Mouse (Mus musculus): ENCODE measurements around the gene Rho. TPM values are rescaled to one million over a fixed set of nuclear protein-coding genes. Genes with fewer than 3 reads are reported as not detected.

Gene Rho
- polyA plus RNA-seq, 1 experiment from 2014 or later, result 0.38 TPM

DNA sequence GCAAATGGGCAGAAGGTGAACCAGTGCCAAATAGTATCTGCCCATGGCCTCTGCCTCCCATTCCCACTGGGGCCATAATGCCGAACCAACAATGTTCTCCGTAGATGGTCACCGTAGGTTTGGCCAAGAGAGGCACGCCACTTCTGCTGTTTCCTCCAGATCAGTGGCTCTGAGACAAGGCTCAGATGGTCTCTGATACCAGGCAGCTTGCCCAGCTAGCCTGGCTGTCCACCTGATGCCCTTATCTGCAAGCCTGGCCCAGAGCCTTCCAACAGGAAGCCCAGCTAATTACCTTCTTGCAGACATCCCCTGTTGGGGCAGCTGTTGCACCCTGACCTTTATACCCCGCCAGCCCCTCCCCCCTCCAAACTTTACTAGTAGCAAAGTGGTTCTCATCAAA, 36.5 kb downstream of the Rho start:
- no peak overlapping the region for H3K4me3 ChIP-seq (replicated peaks)
- ATAC-seq (ENCODE audit: insufficient number of reproducible peaks, insufficient read depth, low FRiP score, low TSS enrichment, low read depth), result no peak
- H3K9me3 ChIP-seq, result no peaks in the 10 kb centered on the region
- H3K9ac ChIP-seq (replicated peaks), result no peak overlapping the region
- H3K36me3 ChIP-seq, result peaks cover 5% of the 10 kb centered on the region; the same call in 1 of the 2 replicates
- WGBS, result 68% methylated on average over 5 of the region's 5 CpGs
- H3K4me1 ChIP-seq (replicated peaks), result peaks cover 42% of the 10 kb centered on the region
- H3K4me2 ChIP-seq, result no peak overlapping the region
- H3K27me3 ChIP-seq, result 0 out of 2 replicates have a peak, but pooled peaks cover 10% of the 10 kb centered on the region
- no peak overlapping the region for H3K27ac ChIP-seq

GRCm38 (mm10) chr6:115968700-115969099, 37.2 kb downstream of the Rho start:
- H3K4me3 ChIP-seq (replicated peaks), result no peak overlapping the region
- no peak for ATAC-seq (ENCODE audit: insufficient number of reproducible peaks, insufficient read depth, low FRiP score, low TSS enrichment, low read depth)
- H3K27me3 ChIP-seq, result 0 out of 2 replicates have a peak, but pooled peaks cover 4% of the 10 kb centered on the region
- no peak overlapping the region for H3K4me2 ChIP-seq
- H3K27ac ChIP-seq, result no peak overlapping the region
- H3K36me3 ChIP-seq, result peaks cover 5% of the 10 kb centered on the region; the same call in 1 of the 2 replicates
- no peak overlapping the region for H3K9ac ChIP-seq (replicated peaks)
- 82% methylated on average over 6 of the region's 6 CpGs for WGBS
- H3K4me1 ChIP-seq (replicated peaks), result peaks cover 42% of the 10 kb centered on the region
- H3K9me3 ChIP-seq, result no peaks in the 10 kb centered on the region

- peaks cover 5% of the 10 kb centered on the region; the same call in 1 of the 2 replicates for H3K36me3 ChIP-seq
- WGBS, result 60% methylated on average over 9 of the region's 9 CpGs
- H3K4me1 ChIP-seq (replicated peaks), result peaks cover 44% of the 10 kb centered on the region
- no peak for ATAC-seq (ENCODE audit: insufficient number of reproducible peaks, insufficient read depth, low FRiP score, low TSS enrichment, low read depth)
- no peak overlapping the region for H3K9ac ChIP-seq (replicated peaks)
- no peak overlapping the region for H3K27ac ChIP-seq
- H3K9me3 ChIP-seq, result no peaks in the 10 kb centered on the region
- no peak overlapping the region for H3K4me2 ChIP-seq
- peaks cover 4% of the 10 kb centered on the region; the same call in 1 of the 2 replicates for H3K27me3 ChIP-seq
- no peak overlapping the region for H3K4me3 ChIP-seq (replicated peaks)
These were observed 37.6 kb downstream of the Rho start for GRCm38 (mm10) chr6:115969103-115969502.

DNA sequence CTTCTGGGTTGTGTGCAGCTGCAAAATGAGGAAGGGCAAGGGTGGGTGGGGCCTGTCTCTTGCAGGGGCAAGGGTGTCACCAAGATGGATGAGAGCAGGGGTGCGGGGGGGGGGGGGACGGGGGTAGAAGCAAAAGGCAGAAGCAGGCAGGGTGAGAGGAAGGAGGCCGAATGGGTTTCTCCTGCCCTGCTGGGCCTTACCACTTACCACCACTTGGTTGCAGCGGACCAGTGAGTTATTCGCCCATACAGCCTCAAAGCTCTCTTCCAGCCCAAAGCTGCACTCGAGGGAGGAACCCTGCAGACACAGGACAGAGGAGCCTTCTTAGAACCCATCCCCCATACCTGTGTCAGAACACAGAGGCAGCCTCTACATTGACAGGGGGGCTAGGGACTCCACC, 38.4 kb downstream of the Rho start:
- no peak for ATAC-seq (ENCODE audit: insufficient number of reproducible peaks, insufficient read depth, low FRiP score, low TSS enrichment, low read depth)
- peaks cover 5% of the 10 kb centered on the region; the same call in 1 of the 2 replicates for H3K36me3 ChIP-seq
- H3K27me3 ChIP-seq, result peaks cover 4% of the 10 kb centered on the region; the same call in 1 of the 2 replicates
- WGBS, result 54% methylated on average over 6 of the region's 6 CpGs
- H3K4me1 ChIP-seq (replicated peaks), result peaks cover 45% of the 10 kb centered on the region
- H3K9me3 ChIP-seq, result no peaks in the 10 kb centered on the region
- no peak overlapping the region for H3K4me3 ChIP-seq (replicated peaks)
- no peak overlapping the region for H3K4me2 ChIP-seq
- H3K27ac ChIP-seq, result no peak overlapping the region
- H3K9ac ChIP-seq (replicated peaks), result no peak overlapping the region

DNA sequence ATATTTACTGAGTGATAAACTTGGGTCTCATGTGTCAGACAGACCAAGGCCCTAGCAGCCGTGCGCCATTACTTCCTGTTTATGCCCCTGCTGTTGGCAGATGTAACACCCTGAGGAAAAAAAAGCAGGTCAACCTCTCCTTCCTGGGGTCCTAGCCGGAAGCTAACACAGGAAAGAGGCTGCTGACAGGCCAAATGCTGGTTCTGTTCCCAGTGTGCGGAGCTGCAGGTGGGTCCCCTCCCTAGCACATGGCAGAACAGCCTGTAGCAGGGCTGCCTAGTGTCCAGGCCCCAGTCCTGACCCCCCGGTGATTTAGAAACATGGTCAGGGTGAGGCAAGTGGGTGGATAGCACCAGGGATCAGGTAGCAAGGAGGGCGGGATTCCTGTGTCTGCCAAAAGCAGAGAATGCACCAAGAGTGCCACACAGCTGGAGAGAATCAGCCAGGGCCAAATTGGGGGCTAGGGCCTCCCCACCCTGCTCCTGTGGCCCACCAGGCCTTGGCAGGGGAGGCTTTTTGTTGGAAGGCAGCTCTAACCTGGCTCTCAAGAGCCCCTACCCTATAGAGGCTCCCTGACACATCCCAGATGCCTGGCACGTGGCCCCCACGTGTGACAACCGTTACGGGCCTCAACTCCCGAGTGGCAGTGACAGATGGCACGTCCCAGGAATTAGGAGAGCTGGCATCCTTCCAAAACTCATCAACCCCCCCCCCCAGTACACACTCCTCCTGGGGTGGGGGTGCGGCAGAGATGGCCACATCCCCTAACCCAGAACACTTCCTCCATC, 39.9 kb downstream of the Rho start:
- Histone ChIP-seq H3K4me2 (no peak overlapping the region), H3K4me3 (replicated peaks) (no peak overlapping the region), H3K36me3 (no peaks in the 10 kb centered on the region; the same call in 1 of the 2 replicates), H3K4me1 (replicated peaks) (peaks cover 45% of the 10 kb centered on the region), H3K27ac (no peak overlapping the region), H3K9me3 (no peaks in the 10 kb centered on the region), H3K27me3 (peaks cover 4% of the 10 kb centered on the region; the same call in 1 of the 2 replicates), H3K9ac (replicated peaks) (no peak overlapping the region)
- ATAC-seq (ENCODE audit: insufficient number of reproducible peaks, insufficient read depth, low FRiP score, low TSS enrichment, low read depth), result no peak
- WGBS, result 31% methylated on average over 13 of the region's 13 CpGs

DNA sequence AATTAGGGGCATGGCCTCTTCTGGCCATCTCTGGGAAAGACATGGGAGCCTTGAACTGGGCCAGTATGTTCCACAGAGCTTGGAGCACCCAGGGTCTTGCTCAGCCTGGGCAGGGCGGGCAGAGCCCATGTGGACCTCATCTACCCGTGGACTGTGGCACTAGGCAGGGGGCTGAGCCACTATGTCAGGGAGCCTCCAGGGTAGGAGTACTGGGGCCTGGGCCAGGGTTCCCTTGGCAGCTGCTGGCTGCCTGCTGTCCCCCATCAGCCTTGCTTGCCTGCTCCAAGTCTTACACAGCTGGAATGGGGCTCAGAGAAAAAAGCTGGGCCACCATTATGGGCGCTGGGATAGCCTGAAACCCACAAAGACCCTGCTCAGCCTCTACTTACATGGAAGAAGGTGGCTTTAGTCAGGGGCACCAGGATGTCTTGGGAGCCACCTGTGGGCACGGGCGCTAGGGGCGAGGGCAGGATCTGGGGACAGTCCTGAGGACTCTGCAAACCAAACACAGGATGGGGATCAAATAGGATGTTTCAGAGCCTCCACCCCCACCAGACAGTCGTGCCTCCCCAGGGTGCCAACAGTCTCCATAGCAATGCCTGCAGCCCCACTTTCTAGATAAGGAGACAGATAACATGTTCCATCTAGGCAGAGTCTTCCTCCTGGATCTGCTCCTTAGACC, 40.7 kb downstream of the Rho start:
- H3K4me3 ChIP-seq (replicated peaks), result no peak overlapping the region
- peaks cover 4% of the 10 kb centered on the region; the same call in 1 of the 2 replicates for H3K27me3 ChIP-seq
- no peak overlapping the region for H3K27ac ChIP-seq
- no peaks in the 10 kb centered on the region for H3K36me3 ChIP-seq
- no peak for ATAC-seq (ENCODE audit: insufficient number of reproducible peaks, insufficient read depth, low FRiP score, low TSS enrichment, low read depth)
- no peak overlapping the region for H3K9ac ChIP-seq (replicated peaks)
- no peak overlapping the region for H3K4me2 ChIP-seq
- no peaks in the 10 kb centered on the region for H3K9me3 ChIP-seq
- WGBS, result 82% methylated on average over 7 of the region's 7 CpGs
- H3K4me1 ChIP-seq (replicated peaks), result peaks cover 45% of the 10 kb centered on the region

- no peaks in the 10 kb centered on the region for H3K36me3 ChIP-seq
- H3K27ac ChIP-seq, result no peak overlapping the region
- ATAC-seq (ENCODE audit: insufficient number of reproducible peaks, insufficient read depth, low FRiP score, low TSS enrichment, low read depth), result no peak
- H3K9ac ChIP-seq (replicated peaks), result no peak overlapping the region
- 87% methylated on average over 15 of the region's 15 CpGs for WGBS
- no peak overlapping the region for H3K4me3 ChIP-seq (replicated peaks)
- peaks cover 41% of the 10 kb centered on the region for H3K4me1 ChIP-seq (replicated peaks)
- peaks cover 4% of the 10 kb centered on the region for H3K27me3 ChIP-seq
- no peak overlapping the region for H3K4me2 ChIP-seq
- no peaks in the 10 kb centered on the region for H3K9me3 ChIP-seq
These were observed 41.8 kb downstream of the Rho start for GRCm38 (mm10) chr6:115973139-115973875.

DNA sequence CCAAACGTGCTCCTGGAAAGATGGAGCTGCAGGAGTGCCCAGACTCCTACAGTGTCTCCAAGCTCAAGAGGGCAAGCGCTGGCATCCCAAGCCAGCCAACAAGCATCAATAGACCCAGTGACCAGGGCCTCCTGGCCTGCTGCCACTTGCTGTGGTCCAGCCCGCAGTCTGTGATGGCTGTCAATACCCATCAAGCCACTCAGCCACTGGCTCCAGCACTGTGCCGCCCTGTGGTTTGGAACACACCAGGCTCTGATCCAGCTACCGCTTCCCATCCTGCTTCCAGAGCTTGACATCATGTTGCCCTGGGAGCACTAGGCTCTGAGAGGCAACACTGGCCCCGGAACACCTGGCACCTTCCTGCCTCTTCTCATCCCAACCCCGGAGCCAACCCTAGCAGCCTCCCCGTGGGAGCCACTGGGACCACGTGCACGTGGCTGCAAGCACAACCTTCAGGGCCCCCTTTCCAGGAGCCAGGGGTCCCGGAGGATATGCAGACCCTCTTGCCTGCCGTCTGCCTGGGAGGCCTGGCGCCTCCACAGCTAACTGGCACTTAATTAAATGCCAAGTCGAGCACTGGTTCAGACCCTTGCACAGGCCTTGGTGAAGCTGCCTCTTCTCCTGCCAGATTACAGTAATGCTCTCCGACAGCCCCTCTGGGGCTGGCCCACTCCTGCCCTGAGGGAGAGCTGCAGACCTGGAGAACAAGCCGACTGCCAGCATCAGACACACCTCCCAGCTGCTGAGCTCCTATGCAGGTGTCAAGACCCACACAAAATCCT, 42.5 kb downstream of the Rho start:
- ATAC-seq (ENCODE audit: insufficient number of reproducible peaks, insufficient read depth, low FRiP score, low TSS enrichment, low read depth), result no peak
- Histone ChIP-seq H3K27ac (no peak overlapping the region), H3K9ac (replicated peaks) (no peak overlapping the region; the same call in 1 of the 2 replicates), H3K9me3 (no peaks in the 10 kb centered on the region), H3K36me3 (no peaks in the 10 kb centered on the region), H3K4me1 (replicated peaks) (peaks cover 33% of the 10 kb centered on the region), H3K27me3 (peaks cover 4% of the 10 kb centered on the region), H3K4me3 (replicated peaks) (no peak overlapping the region), H3K4me2 (no peak overlapping the region)
- 75% methylated on average over 16 of the region's 16 CpGs for WGBS

- no peaks in the 10 kb centered on the region for H3K9me3 ChIP-seq
- peaks cover 23% of the 10 kb centered on the region for H3K4me1 ChIP-seq (replicated peaks)
- no peaks in the 10 kb centered on the region for H3K36me3 ChIP-seq
- no peak overlapping the region for H3K27ac ChIP-seq
- H3K4me2 ChIP-seq, result no peak overlapping the region
- H3K4me3 ChIP-seq (replicated peaks), result no peak overlapping the region
- H3K27me3 ChIP-seq, result peaks cover 4% of the 10 kb centered on the region
- H3K9ac ChIP-seq (replicated peaks), result no peak overlapping the region
- 87% methylated on average over 8 of the region's 8 CpGs for WGBS
- no peak for ATAC-seq (ENCODE audit: insufficient number of reproducible peaks, insufficient read depth, low FRiP score, low TSS enrichment, low read depth)
These were observed 44.1 kb downstream of the Rho start for GRCm38 (mm10) chr6:115975606-115976005.

- Histone ChIP-seq H3K27me3 (peaks cover 4% of the 10 kb centered on the region), H3K36me3 (no peaks in the 10 kb centered on the region), H3K9me3 (no peaks in the 10 kb centered on the region), H3K4me3 (replicated peaks) (no peak overlapping the region), H3K4me1 (replicated peaks) (peaks cover 10% of the 10 kb centered on the region; the same call in 1 of the 2 replicates), H3K27ac (no peak overlapping the region), H3K4me2 (no peak overlapping the region), H3K9ac (replicated peaks) (no peak overlapping the region)
- WGBS, result 88% methylated on average over 15 of the region's 15 CpGs
- ATAC-seq (ENCODE audit: insufficient number of reproducible peaks, insufficient read depth, low FRiP score, low TSS enrichment, low read depth), result no peak
These were observed 46.3 kb downstream of the Rho start for GRCm38 (mm10) chr6:115977810-115978209.

Data from limb, embryonic 12.5 days (tissue).